Mouse (Mus musculus): ENCODE results near the gene Mstn. TPM values are rescaled to one million over a fixed set of nuclear protein-coding genes. Genes with fewer than 3 reads are reported as not detected.

The Mstn gene
- polyA plus RNA-seq, 1 experiment from 2014 or later = 0.04 TPM

DNA sequence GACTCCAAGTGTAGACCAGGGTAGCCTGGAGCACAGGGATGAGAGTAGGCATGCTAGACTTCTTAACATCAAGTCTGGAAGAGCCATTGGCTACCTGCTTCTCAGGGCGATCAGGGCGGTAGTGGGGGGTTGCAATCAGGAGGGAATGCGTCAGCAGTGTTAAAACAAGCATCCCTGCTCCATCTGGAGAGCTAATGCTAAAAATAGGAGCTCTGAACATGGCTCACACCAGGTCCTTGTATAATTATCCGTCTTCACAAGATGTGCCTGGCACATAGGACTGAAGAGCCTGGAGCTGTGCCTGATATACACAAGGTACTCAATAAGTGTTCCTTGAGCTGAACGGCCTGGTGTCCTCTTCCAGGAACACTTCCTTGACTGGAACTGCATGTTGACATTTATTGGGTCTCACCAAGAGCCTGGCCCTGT is 24.0 kb upstream of the Mstn start:
- ATAC-seq (no peak), DNase-seq (no peak)
- H3K36me3 ChIP-seq (replicated peaks; ENCODE audit: insufficient read depth, low read length) = no peaks in the 10 kb centered on the region
- TF ChIP-seq CTCF (IDR thresholded peaks at IDR 0.05; ENCODE audit: low read depth) (no peak), EP300 (IDR thresholded peaks at IDR 0.05; ENCODE audit: low read depth) (no peak)
- WGBS (ENCODE audit: insufficient replicate concordance) = 80% methylated on average over 5 of the region's 5 CpGs
- H3K4me3 ChIP-seq (ENCODE audit: low read depth, low read length) = no peak overlapping the region
- no peak overlapping the region for H3K9ac ChIP-seq (replicated peaks)
- no peaks in the 10 kb centered on the region for H3K9me3 ChIP-seq (ENCODE audit: low read length)
- no peaks in the 10 kb centered on the region for H3K27me3 ChIP-seq (ENCODE audit: insufficient read depth, low read length)
- H3K4me2 ChIP-seq (ENCODE audit: low read depth, low read length) = no peak overlapping the region
- no peaks in the 10 kb centered on the region for H3K4me1 ChIP-seq (ENCODE audit: insufficient read depth)
- H3K27ac ChIP-seq (ENCODE audit: low read depth) = no peak overlapping the region

- no peaks in the 10 kb centered on the region for H3K4me1 ChIP-seq (ENCODE audit: insufficient read depth)
- 68% methylated on average over 8 of the region's 8 CpGs for WGBS (ENCODE audit: insufficient replicate concordance)
- no peak for DNase-seq
- no peak overlapping the region for H3K4me2 ChIP-seq (ENCODE audit: low read depth, low read length)
- H3K27me3 ChIP-seq (ENCODE audit: insufficient read depth, low read length) = no peaks in the 10 kb centered on the region
- no peaks in the 10 kb centered on the region for H3K36me3 ChIP-seq (replicated peaks; ENCODE audit: insufficient read depth, low read length)
- ATAC-seq = no peak
- TF ChIP-seq EP300 (IDR thresholded peaks at IDR 0.05; ENCODE audit: low read depth) (no peak), CTCF (IDR thresholded peaks at IDR 0.05; ENCODE audit: low read depth) (no peak)
- no peak overlapping the region for H3K9ac ChIP-seq (replicated peaks)
- no peak overlapping the region for H3K4me3 ChIP-seq (ENCODE audit: low read depth, low read length)
- no peak overlapping the region for H3K27ac ChIP-seq (ENCODE audit: low read depth)
- H3K9me3 ChIP-seq (ENCODE audit: low read length) = no peaks in the 10 kb centered on the region
Measured at GRCm38 (mm10) chr1:53049763-53050427, 11.5 kb upstream of the Mstn start.

GRCm38 (mm10) chr1:53053087-53054022 is 8.1 kb upstream of the Mstn start:
- no peak overlapping the region for H3K27ac ChIP-seq (ENCODE audit: low read depth)
- no peak for TF ChIP-seq EP300 (IDR thresholded peaks at IDR 0.05; ENCODE audit: low read depth)
- peak; percentile 74 for TF ChIP-seq CTCF (IDR thresholded peaks at IDR 0.05; ENCODE audit: low read depth)
- H3K9ac ChIP-seq (replicated peaks) = no peak overlapping the region
- WGBS (ENCODE audit: insufficient replicate concordance) = 45% methylated on average over 9 of the region's 9 CpGs
- H3K4me2 ChIP-seq (ENCODE audit: low read depth, low read length) = no peak overlapping the region
- no peak overlapping the region for H3K4me3 ChIP-seq (ENCODE audit: low read depth, low read length)
- no peaks in the 10 kb centered on the region for H3K4me1 ChIP-seq (ENCODE audit: insufficient read depth)
- H3K9me3 ChIP-seq (ENCODE audit: low read length) = no peaks in the 10 kb centered on the region
- H3K36me3 ChIP-seq (replicated peaks; ENCODE audit: insufficient read depth, low read length) = no peaks in the 10 kb centered on the region
- ATAC-seq (no peak), DNase-seq (peak; percentile 59)
- no peaks in the 10 kb centered on the region for H3K27me3 ChIP-seq (ENCODE audit: insufficient read depth, low read length)

DNA sequence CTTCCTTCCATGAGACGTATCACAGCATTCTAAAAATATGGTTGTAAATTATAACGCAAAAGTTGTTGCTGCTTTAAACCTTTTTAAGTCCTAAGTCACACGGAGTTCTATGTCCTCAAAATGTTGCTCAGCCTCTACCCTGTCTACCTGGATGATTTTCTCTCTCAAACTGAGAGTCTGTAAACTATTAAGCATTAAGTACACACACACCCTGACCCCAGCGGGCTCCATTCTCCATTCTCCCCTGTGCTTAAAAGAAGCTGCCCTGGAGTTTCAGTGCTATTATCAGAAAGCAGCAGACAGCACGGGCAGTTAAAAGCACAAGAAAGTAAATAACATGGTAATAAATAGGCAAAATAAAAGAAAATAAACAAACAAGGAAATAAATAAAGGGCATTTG is 2.3 kb upstream of the Mstn start:
- H3K27me3 ChIP-seq (ENCODE audit: insufficient read depth, low read length) = no peaks in the 10 kb centered on the region
- whole genome bisulfite sequencing (ENCODE audit: insufficient replicate concordance) = 46% methylated on average over 5 of the region's 5 CpGs
- DNase-seq (peak; percentile 15), ATAC-seq (peak; percentile 88)
- no peak overlapping the region for H3K9ac ChIP-seq (replicated peaks)
- no peak overlapping the region for H3K4me3 ChIP-seq (ENCODE audit: low read depth, low read length)
- H3K36me3 ChIP-seq (replicated peaks; ENCODE audit: insufficient read depth, low read length) = no peaks in the 10 kb centered on the region
- 0 out of 2 replicates have a peak, but pooled peaks cover 3% of the 10 kb centered on the region for H3K4me1 ChIP-seq (ENCODE audit: insufficient read depth)
- H3K27ac ChIP-seq (ENCODE audit: low read depth) = peak overlapping the region; percentile 55; the same call in 1 of the 2 replicates
- H3K4me2 ChIP-seq (ENCODE audit: low read depth, low read length) = 0 out of 2 replicates have a peak overlapping the region, but pooled peaks have one; percentile 9
- TF ChIP-seq EP300 (IDR thresholded peaks at IDR 0.05; ENCODE audit: low read depth) (no peak), CTCF (IDR thresholded peaks at IDR 0.05; ENCODE audit: low read depth) (no peak)
- no peaks in the 10 kb centered on the region for H3K9me3 ChIP-seq (ENCODE audit: low read length)

DNA sequence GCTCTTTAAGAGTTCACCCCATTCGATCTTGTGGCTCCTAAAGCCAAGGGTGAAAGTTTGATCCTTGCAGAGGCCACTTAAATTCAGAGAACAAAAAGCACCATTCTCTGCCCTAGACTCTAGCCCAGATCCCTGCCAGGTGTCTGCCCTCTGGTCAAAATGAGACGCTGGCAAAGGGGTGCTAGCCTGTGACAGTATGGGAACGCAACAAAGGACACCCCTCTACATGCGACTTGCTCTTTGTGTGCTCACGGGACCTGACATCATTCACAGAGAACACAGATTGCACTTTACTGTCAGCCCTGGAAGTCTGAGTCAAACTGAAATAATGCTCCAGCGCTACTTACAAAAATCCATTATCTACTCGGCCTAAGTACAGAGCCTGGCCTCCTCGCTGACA is 941 bp upstream of the Mstn start:
- TF ChIP-seq CTCF (IDR thresholded peaks at IDR 0.05; ENCODE audit: low read depth) (no peak), EP300 (IDR thresholded peaks at IDR 0.05; ENCODE audit: low read depth) (no peak)
- Histone ChIP-seq H3K9me3 (ENCODE audit: low read length) (no peaks in the 10 kb centered on the region), H3K4me2 (ENCODE audit: low read depth, low read length) (no peak overlapping the region), H3K27me3 (ENCODE audit: insufficient read depth, low read length) (no peaks in the 10 kb centered on the region), H3K36me3 (replicated peaks; ENCODE audit: insufficient read depth, low read length) (no peaks in the 10 kb centered on the region), H3K27ac (ENCODE audit: low read depth) (no peak overlapping the region), H3K9ac (replicated peaks) (no peak overlapping the region), H3K4me1 (ENCODE audit: insufficient read depth) (0 out of 2 replicates have a peak, but pooled peaks cover 3% of the 10 kb centered on the region), H3K4me3 (ENCODE audit: low read depth, low read length) (no peak overlapping the region)
- ATAC-seq (no peak), DNase-seq (no peak)
- WGBS (ENCODE audit: insufficient replicate concordance) = 64% methylated on average over 8 of the region's 8 CpGs
